Mouse (Mus musculus): ENCODE measurements at regions not wholly inside any gene's neighbourhood (a gene's known extent, or its start where the extent isn't known, plus 50 kb on each side); places are given as distances from the start of the nearest gene placed in this dataset.

- Histone ChIP-seq H3K27me3 (no peaks in the 10 kb centered on the region), H3K4me3 (no peak overlapping the region), H3K4me1 (no peaks in the 10 kb centered on the region), H3K36me3 (no peaks in the 10 kb centered on the region), H3K9me3 (no peaks in the 10 kb centered on the region), H3K27ac (replicated peaks) (no peak overlapping the region), H3K4me2 (replicated peaks) (no peak overlapping the region), H3K9ac (replicated peaks) (no peak overlapping the region)
- ATAC-seq (ENCODE audit: low FRiP score, low read depth), result no peak
- 88% methylated on average over 7 of the region's 7 CpGs for WGBS
Observed at GRCm38 (mm10) chr19:6639681-6640080, 96.8 kb upstream of the Slc22a12 start.

- WGBS, result 50% methylated on average over 10 of the region's 10 CpGs
- H3K36me3 ChIP-seq, result no peaks in the 10 kb centered on the region
- peaks cover 4% of the 10 kb centered on the region; the same call in 1 of the 2 replicates for H3K4me1 ChIP-seq
- H3K27ac ChIP-seq (replicated peaks), result no peak overlapping the region
- H3K4me3 ChIP-seq, result no peak overlapping the region
- no peak for ATAC-seq (ENCODE audit: low FRiP score, low read depth)
- no peak overlapping the region for H3K9ac ChIP-seq (replicated peaks)
- no peak overlapping the region for H3K4me2 ChIP-seq (replicated peaks)
- peaks cover 4% of the 10 kb centered on the region; the same call in 1 of the 2 replicates for H3K27me3 ChIP-seq
- H3K9me3 ChIP-seq, result no peaks in the 10 kb centered on the region
Observed at GRCm38 (mm10) chr19:6633400-6633799, 90.6 kb upstream of the Slc22a12 start.

- Histone ChIP-seq H3K27me3 (peaks cover 4% of the 10 kb centered on the region; the same call in 1 of the 2 replicates), H3K27ac (replicated peaks) (no peak overlapping the region), H3K4me3 (no peak overlapping the region), H3K4me2 (replicated peaks) (no peak overlapping the region), H3K9ac (replicated peaks) (no peak overlapping the region), H3K4me1 (peaks cover 4% of the 10 kb centered on the region; the same call in 1 of the 2 replicates), H3K36me3 (no peaks in the 10 kb centered on the region), H3K9me3 (no peaks in the 10 kb centered on the region)
- 80% methylated on average over 5 of the region's 5 CpGs for WGBS
- no peak for ATAC-seq (ENCODE audit: low FRiP score, low read depth)
Observed at GRCm38 (mm10) chr19:6631817-6632216, 89.0 kb upstream of the Slc22a12 start.

GRCm38 (mm10) chr19:6630613-6630940 is 87.7 kb upstream of the Slc22a12 start:
- Histone ChIP-seq H3K27me3 (peaks cover 4% of the 10 kb centered on the region; the same call in 1 of the 2 replicates), H3K9me3 (no peaks in the 10 kb centered on the region), H3K4me3 (no peak overlapping the region), H3K9ac (replicated peaks) (no peak overlapping the region), H3K36me3 (no peaks in the 10 kb centered on the region), H3K27ac (replicated peaks) (no peak overlapping the region), H3K4me2 (replicated peaks) (no peak overlapping the region), H3K4me1 (peaks cover 4% of the 10 kb centered on the region; the same call in 1 of the 2 replicates)
- WGBS, result 66% methylated on average over 4 of the region's 4 CpGs
- no peak for ATAC-seq (ENCODE audit: low FRiP score, low read depth)

- H3K27ac ChIP-seq (replicated peaks), result no peak overlapping the region
- no peak overlapping the region for H3K9ac ChIP-seq (replicated peaks)
- no peaks in the 10 kb centered on the region for H3K36me3 ChIP-seq
- ATAC-seq (ENCODE audit: low FRiP score, low read depth), result no peak
- H3K9me3 ChIP-seq, result no peaks in the 10 kb centered on the region
- WGBS, result 88% methylated on average over 9 of the region's 9 CpGs
- H3K27me3 ChIP-seq, result peaks cover 4% of the 10 kb centered on the region; the same call in 1 of the 2 replicates
- no peak overlapping the region for H3K4me3 ChIP-seq
- peaks cover 4% of the 10 kb centered on the region; the same call in 1 of the 2 replicates for H3K4me1 ChIP-seq
- no peak overlapping the region for H3K4me2 ChIP-seq (replicated peaks)
Observed at GRCm38 (mm10) chr19:6629911-6630612, 87.2 kb upstream of the Slc22a12 start.

GRCm38 (mm10) chr19:6625574-6625973 is 82.7 kb upstream of the Slc22a12 start:
- Histone ChIP-seq H3K9me3 (0 out of 2 replicates have a peak, but pooled peaks cover 3% of the 10 kb centered on the region), H3K4me2 (replicated peaks) (no peak overlapping the region), H3K27ac (replicated peaks) (no peak overlapping the region), H3K9ac (replicated peaks) (no peak overlapping the region), H3K36me3 (no peaks in the 10 kb centered on the region), H3K27me3 (no peaks in the 10 kb centered on the region), H3K4me3 (no peak overlapping the region), H3K4me1 (no peaks in the 10 kb centered on the region; the same call in 1 of the 2 replicates)
- WGBS, result 73% methylated on average over 3 of the region's 3 CpGs
- no peak for ATAC-seq (ENCODE audit: low FRiP score, low read depth)

GRCm38 (mm10) chr19:6621023-6621422 is 78.2 kb upstream of the Slc22a12 start:
- WGBS, result 90% methylated on average over 6 of the region's 6 CpGs
- Histone ChIP-seq H3K27ac (replicated peaks) (no peak overlapping the region), H3K9ac (replicated peaks) (no peak overlapping the region), H3K4me3 (no peak overlapping the region), H3K27me3 (no peaks in the 10 kb centered on the region), H3K4me1 (no peaks in the 10 kb centered on the region), H3K9me3 (0 out of 2 replicates have a peak, but pooled peaks cover 3% of the 10 kb centered on the region), H3K36me3 (no peaks in the 10 kb centered on the region), H3K4me2 (replicated peaks) (no peak overlapping the region)
- ATAC-seq (ENCODE audit: low FRiP score, low read depth), result no peak

- no peak overlapping the region for H3K27ac ChIP-seq (replicated peaks)
- no peak overlapping the region for H3K9ac ChIP-seq (replicated peaks)
- no peak overlapping the region for H3K4me3 ChIP-seq
- no peak for ATAC-seq (ENCODE audit: low FRiP score, low read depth)
- 0 out of 2 replicates have a peak, but pooled peaks cover 3% of the 10 kb centered on the region for H3K9me3 ChIP-seq
- H3K4me1 ChIP-seq, result no peaks in the 10 kb centered on the region
- H3K27me3 ChIP-seq, result no peaks in the 10 kb centered on the region
- WGBS, result 79% methylated on average over 6 of the region's 6 CpGs
- H3K36me3 ChIP-seq, result no peaks in the 10 kb centered on the region
- no peak overlapping the region for H3K4me2 ChIP-seq (replicated peaks)
Observed at GRCm38 (mm10) chr19:6619546-6619945, 76.7 kb upstream of the Slc22a12 start.

GRCm38 (mm10) chr19:6616659-6617058 is 73.8 kb upstream of the Slc22a12 start:
- no peak for ATAC-seq (ENCODE audit: low FRiP score, low read depth)
- H3K4me3 ChIP-seq, result no peak overlapping the region
- no peak overlapping the region for H3K27ac ChIP-seq (replicated peaks)
- no peak overlapping the region for H3K4me2 ChIP-seq (replicated peaks)
- H3K9me3 ChIP-seq, result 0 out of 2 replicates have a peak, but pooled peaks cover 3% of the 10 kb centered on the region
- 80% methylated on average over 5 of the region's 5 CpGs for WGBS
- H3K27me3 ChIP-seq, result no peaks in the 10 kb centered on the region
- H3K4me1 ChIP-seq, result no peaks in the 10 kb centered on the region
- no peak overlapping the region for H3K9ac ChIP-seq (replicated peaks)
- H3K36me3 ChIP-seq, result no peaks in the 10 kb centered on the region

- H3K4me1 ChIP-seq, result peaks cover 14% of the 10 kb centered on the region
- no peaks in the 10 kb centered on the region for H3K36me3 ChIP-seq
- H3K9ac ChIP-seq (replicated peaks), result no peak overlapping the region
- 81% methylated on average over 7 of the region's 7 CpGs for WGBS
- H3K27me3 ChIP-seq, result no peaks in the 10 kb centered on the region
- H3K4me2 ChIP-seq (replicated peaks), result no peak overlapping the region
- no peak for ATAC-seq (ENCODE audit: low FRiP score, low read depth)
- H3K4me3 ChIP-seq, result no peak overlapping the region
- no peak overlapping the region for H3K27ac ChIP-seq (replicated peaks)
- 0 out of 2 replicates have a peak, but pooled peaks cover 3% of the 10 kb centered on the region for H3K9me3 ChIP-seq
Observed at GRCm38 (mm10) chr19:6612441-6612840, 69.6 kb upstream of the Slc22a12 start.

GRCm38 (mm10) chr19:6611921-6612320 is 69.1 kb upstream of the Slc22a12 start:
- Histone ChIP-seq H3K36me3 (no peaks in the 10 kb centered on the region), H3K4me2 (replicated peaks) (no peak overlapping the region), H3K9me3 (0 out of 2 replicates have a peak, but pooled peaks cover 3% of the 10 kb centered on the region), H3K4me3 (no peak overlapping the region), H3K4me1 (peaks cover 14% of the 10 kb centered on the region), H3K27me3 (no peaks in the 10 kb centered on the region), H3K9ac (replicated peaks) (no peak overlapping the region), H3K27ac (replicated peaks) (no peak overlapping the region)
- ATAC-seq (ENCODE audit: low FRiP score, low read depth), result no peak
- WGBS, result 88% methylated on average over 5 of the region's 5 CpGs

GRCm38 (mm10) chr19:6610715-6611114 is 67.9 kb upstream of the Slc22a12 start:
- Histone ChIP-seq H3K4me3 (no peak overlapping the region), H3K27me3 (no peaks in the 10 kb centered on the region), H3K4me2 (replicated peaks) (no peak overlapping the region), H3K36me3 (no peaks in the 10 kb centered on the region), H3K4me1 (peaks cover 14% of the 10 kb centered on the region), H3K9me3 (0 out of 2 replicates have a peak, but pooled peaks cover 3% of the 10 kb centered on the region), H3K9ac (replicated peaks) (no peak overlapping the region), H3K27ac (replicated peaks) (no peak overlapping the region)
- ATAC-seq (ENCODE audit: low FRiP score, low read depth), result no peak
- WGBS, result 83% methylated on average over 5 of the region's 5 CpGs

Data from midbrain, embryonic 12.5 days (tissue).